Mouse (Mus musculus): ENCODE data around the gene Erbb2.

Gene Erbb2

DNA sequence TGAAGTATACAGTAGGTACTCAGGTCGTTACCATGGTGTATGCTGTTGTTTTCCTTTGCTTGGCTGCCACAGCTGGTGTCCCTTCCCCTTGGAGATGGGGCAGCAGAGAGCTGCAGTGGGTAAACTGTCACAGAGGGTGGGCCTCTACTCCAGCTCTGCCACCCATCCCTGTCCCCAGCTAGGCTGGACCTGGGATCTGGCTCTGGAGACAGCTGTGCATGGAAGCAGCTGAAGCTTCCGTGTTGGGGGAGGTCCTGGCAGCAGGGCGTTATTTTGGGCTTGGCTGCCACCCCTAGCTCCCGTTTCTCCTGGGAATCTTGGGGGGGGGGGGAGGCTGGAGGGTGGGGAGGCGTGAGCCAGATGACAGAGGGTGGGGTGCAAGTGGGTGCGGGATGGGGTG lies 6.0 kb downstream of the Erbb2 start:
- CTCF ChIA-PET, result no interaction called here

- CTCF ChIA-PET, result no interaction called here
These were observed 6.8 kb downstream of the Erbb2 start for GRCm38 (mm10) chr11:98418939-98419547.

GRCm38 (mm10) chr11:98426592-98426991 lies 14.3 kb downstream of the Erbb2 start:
- CTCF ChIA-PET, result interaction anchor here (1.0 kb wide), 1 partner anchor 11 kb away, joined by 3 read pairs; no protein-coding TSS in a partner anchor

DNA sequence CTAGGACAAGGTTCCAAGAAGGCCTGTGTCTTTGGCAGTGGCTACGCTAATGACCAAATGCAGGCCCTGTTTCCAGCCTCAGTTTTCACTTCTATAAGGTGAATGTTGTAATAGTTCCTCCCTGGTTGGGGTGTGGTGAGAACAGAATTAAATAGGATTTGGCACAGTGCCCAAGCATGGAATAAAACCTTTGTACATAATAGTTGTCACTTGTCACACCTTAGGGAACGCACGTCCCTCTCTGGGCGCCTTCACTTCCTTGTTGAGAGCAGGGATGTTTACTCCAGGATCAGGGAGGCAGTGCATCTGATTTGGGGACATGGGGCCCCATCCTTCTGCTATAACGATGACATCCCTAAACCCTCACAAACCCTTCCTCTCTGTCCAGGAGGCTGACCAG lies 16.2 kb downstream of the Erbb2 start:
- CTCF ChIA-PET, result no interaction called here

- CTCF ChIA-PET, result interaction anchor here (1.2 kb wide), 1 partner anchor 43 kb away, joined by 5 read pairs; no protein-coding TSS in a partner anchor
These were observed 19.7 kb downstream of the Erbb2 start for GRCm38 (mm10) chr11:98431743-98432502.

- CTCF ChIA-PET, result no interaction called here
These were observed 23.5 kb downstream of the Erbb2 start for GRCm38 (mm10) chr11:98435723-98436122.

GRCm38 (mm10) chr11:98437441-98437840 lies 25.2 kb downstream of the Erbb2 start:
- CTCF ChIA-PET, result no interaction called here

- CTCF ChIA-PET, result interaction anchor here (0.6 to 0.7 kb wide), 2 partner anchors 92 to 236 kb away, joined by 6 to 7 read pairs; no protein-coding TSS in a partner anchor
These were observed 26.3 kb downstream of the Erbb2 start, which contains the start of gene Mien1 for GRCm38 (mm10) chr11:98438331-98439158. Mien1 (minus strand) TSS chr11:98438991.

- CTCF ChIA-PET, result interaction anchor here (0.5 to 1.3 kb wide), 2 partner anchors 75 to 958 kb away, joined by 3 read pairs; no protein-coding TSS in a partner anchor
These were observed 31.4 kb downstream of the Erbb2 start for GRCm38 (mm10) chr11:98443688-98444087.

DNA sequence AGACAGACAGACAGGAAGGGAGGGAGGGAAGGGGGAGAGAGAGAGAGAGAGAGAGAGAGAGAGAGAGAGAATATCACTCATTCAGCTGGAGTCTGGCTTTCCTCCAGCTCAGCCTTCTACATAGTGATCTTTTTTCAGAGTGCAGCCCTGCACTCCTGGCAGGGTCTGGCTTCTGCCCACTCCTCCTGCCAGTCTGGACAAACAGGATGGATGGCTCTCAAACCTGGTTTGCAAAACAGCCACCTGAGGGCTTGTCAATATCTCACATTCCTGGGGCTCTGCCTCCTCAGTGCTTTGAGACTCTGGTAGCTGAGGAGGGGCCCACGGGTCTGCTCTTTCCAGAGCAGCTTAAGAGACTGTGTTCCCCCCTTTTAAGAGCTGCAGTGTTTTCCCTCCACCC lies 33.0 kb downstream of the Erbb2 start:
- CTCF ChIA-PET, result no interaction called here

- CTCF ChIA-PET, result no interaction called here
These were observed 33.4 kb downstream of the Erbb2 start for GRCm38 (mm10) chr11:98445679-98446078.

DNA sequence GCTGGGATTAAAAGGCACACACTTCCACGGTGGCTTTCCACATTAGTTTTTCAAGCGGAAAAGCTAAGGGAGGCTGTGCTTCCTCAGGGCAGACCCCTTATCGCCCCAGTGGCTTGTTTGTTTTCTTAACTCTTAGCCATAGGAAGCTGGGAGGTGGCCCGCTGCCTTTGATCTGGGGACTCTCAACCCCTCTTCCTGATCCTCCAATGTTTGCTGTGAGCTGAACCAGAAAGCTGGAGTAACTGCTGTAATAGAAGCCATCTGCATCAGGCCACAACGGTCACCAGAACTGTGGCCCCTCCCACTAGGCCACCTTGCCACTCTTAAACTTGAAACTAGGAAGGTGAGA lies 33.9 kb downstream of the Erbb2 start, which contains the start of gene Grb7:
Gene Grb7, plus strand, starts transcription at position 182 of the 349 bp plus-strand sequence.
- CTCF ChIA-PET, result no interaction called here

GRCm38 (mm10) chr11:98446562-98447474 lies 34.5 kb downstream of the Erbb2 start:
- CTCF ChIA-PET, result interaction anchor here (0.6 kb wide), 1 partner anchor 98 kb away, joined by 4 read pairs; no protein-coding TSS in a partner anchor

DNA sequence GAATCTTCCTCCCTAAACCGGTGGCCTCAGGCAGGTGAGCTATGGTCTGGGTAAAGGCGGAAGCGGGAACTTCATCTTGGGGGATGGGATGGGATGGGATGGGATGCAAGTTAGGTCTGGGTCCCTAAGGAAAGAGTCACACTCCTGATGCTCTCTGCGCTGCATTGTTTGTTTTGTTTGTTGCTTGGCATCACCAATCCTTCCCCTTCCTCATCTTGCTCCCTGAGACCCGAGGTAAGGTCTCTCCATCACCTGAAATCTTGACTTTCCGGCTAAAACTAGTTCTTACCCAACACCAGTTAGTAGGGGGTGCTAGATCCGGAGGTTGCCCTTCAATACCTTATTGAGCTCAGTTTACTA lies 35.2 kb downstream of the Erbb2 start:
- CTCF ChIA-PET, result interaction anchor here (0.6 to 0.7 kb wide), 2 partner anchors 97 to 524 kb away, joined by 4 to 5 read pairs; no protein-coding TSS in a partner anchor

GRCm38 (mm10) chr11:98448191-98448790 lies 36.0 kb downstream of the Erbb2 start:
- CTCF ChIA-PET, result interaction anchor here (0.7 kb wide), 1 partner anchor 523 kb away, joined by 5 read pairs; no protein-coding TSS in a partner anchor

GRCm38 (mm10) chr11:98449419-98449818 lies 37.1 kb downstream of the Erbb2 start:
- CTCF ChIA-PET, result no interaction called here

- CTCF ChIA-PET, result interaction anchor here (0.6 kb wide), 1 partner anchor 240 kb away, joined by 3 read pairs; no protein-coding TSS in a partner anchor
These were observed 37.9 kb downstream of the Erbb2 start for GRCm38 (mm10) chr11:98449921-98450771.

- CTCF ChIA-PET, result no interaction called here
These were observed 43.2 kb downstream of the Erbb2 start for GRCm38 (mm10) chr11:98455484-98455883.

DNA sequence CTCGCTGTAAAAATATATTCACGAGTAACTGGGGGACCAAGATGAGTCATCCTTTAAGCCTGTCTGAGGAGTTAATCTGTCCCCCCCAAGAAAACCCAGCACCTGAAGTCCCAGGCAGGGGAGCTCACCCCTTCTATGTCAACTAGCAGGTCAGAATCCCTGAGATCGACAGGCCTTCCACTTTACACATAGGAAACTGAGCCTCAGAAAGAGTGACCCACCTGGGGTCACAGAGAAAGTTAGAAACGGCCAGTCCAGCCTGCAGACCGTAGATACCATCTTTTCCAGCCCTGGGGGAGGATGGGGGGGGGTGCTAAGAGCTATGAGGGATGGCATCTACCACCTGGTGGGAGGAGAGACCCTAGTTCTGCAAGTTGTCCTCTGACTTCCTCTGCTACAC lies 44.3 kb downstream of the Erbb2 start:
- CTCF ChIA-PET, result interaction anchor here (0.7 to 0.8 kb wide), 2 partner anchors 59 to 67 kb away, joined by 3 read pairs; no protein-coding TSS in a partner anchor

All from spleen, embryonic (tissue).